Mouse (Mus musculus): ENCODE measurements at regions not wholly inside any gene's neighbourhood (a gene's known extent, or its start where the extent isn't known, plus 50 kb on each side); places are given as distances from the start of the nearest gene placed in this dataset.

DNA sequence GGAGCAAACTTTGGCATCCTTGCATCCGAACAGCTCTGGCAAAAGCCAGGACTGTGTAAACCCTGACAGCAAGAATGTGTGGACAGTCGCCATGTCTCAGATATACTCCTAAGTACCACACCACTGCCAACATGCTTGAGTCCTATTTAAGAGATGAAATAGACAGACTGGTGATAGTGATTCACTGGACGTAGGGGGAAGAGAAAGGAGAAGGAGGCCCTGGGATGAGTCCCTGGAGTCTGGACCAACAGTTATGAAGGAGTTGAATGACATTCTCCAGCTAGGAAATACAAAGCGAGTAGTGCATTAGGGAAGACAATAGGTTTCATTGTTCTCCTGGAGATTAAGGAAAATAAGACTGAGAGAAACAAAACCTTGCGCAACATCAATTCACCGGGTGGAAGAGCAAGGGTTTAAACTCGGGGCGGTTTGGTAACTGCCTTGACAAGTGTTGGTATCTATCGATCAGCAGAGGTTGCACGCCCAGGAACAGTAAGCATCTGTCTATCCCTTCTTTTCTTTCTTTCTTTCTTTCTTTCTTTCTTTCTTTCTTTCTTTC lies 54.3 kb upstream of the Nrbf2 start:
- no peak for ATAC-seq (replicated peaks; ENCODE audit: low read depth, poor library complexity, severe bottlenecking)

DNA sequence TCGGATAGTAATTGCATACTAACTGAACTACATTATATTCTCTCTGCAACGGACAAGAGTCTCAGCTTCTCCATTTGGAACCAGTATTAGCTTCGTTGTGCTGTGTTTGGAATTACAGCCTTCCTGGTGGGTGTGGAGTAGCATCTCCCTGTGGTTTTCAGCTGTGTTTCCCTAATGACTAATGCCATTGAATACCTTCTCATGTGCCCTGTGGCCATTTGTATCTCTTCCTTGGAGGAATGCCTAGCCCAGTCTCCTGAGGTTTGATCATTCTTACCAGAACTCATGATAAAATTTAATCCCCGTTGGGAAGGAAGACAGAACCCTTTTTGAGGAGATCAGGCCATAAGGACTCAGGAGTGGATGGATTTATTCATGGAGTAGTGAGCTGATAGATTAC lies 59.6 kb upstream of the Nrbf2 start:
- no peak for ATAC-seq (replicated peaks; ENCODE audit: low read depth, poor library complexity, severe bottlenecking)

DNA sequence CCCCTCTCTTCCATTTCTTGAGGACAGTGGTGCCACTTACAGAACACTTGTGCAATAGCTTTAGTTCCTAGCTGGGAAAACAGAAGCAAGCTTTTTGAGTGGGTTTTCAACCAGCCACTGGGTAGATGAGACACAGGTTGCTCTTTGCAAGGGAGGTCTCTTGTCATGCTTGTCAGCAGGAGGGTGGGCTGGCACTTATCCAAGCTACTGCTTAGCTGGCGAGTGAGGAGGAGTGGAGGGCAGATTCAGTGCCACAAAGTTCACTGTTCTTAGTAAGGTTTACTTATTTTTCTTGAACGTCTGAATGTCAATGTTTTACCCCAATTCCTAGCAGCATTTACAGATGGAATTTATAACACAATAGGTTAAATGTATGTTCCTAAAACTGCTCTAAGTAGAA lies 65.9 kb upstream of the Nrbf2 start:
- no peak for ATAC-seq (replicated peaks; ENCODE audit: low read depth, poor library complexity, severe bottlenecking)

DNA sequence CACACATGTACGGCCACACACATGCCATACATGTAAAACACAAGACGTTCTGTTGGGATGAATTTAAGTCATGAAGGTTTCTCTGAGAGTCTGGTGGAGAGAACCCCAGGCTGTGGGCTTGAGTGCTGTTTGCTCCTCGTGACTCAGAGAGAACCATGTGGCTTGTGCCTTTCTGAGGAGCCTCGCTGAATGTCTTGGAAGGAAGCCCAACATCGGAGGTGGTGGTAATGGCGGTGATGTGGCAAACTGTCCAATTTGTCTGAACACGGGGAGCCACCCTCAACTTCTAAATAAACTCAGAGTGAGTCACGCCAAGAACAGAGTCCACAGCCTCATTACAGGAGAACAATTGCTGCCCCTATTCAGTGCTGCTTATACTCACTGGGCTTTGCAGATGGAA lies 75.7 kb upstream of the Nrbf2 start:
- no peak for ATAC-seq (replicated peaks; ENCODE audit: low read depth, poor library complexity, severe bottlenecking)

DNA sequence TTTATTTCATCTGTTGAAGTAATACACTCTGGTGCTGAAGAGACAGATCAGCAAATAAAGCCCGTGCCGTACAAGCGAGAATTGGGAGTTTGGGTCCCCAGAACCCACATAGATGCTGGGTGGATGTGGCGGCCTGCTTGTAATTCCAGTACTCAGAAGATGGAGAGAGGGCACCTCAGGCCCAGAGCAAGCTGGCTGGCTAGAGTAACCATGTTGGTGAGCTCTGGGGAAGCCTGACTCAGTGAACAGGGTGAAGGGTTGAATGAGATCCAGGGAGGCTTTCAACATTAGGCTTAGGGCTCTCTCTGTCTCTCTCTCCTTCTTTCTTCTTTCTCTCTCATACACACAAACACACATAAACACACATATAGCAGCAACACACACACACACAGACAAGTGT lies 76.2 kb upstream of the Nrbf2 start:
- no peak for ATAC-seq (replicated peaks; ENCODE audit: low read depth, poor library complexity, severe bottlenecking)

DNA sequence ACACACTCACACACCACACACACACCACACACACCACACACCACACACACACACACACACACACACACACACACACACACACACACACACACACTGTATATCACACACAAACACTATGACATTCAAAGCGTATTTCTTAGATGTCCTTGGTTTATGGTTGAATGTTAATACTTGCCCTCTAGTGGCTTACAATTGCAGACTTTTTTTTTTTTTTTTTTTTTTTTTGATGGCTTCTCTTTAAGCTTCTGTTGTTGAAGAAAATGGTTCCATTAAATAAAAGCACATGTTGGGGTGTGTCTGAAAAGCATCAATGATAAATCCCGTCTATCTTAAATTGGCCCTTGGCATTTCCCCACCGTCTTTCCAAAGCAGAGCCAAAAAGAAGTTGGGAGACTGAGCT lies 79.5 kb upstream of the Nrbf2 start:
- ATAC-seq (replicated peaks; ENCODE audit: low read depth, poor library complexity, severe bottlenecking): no peak

DNA sequence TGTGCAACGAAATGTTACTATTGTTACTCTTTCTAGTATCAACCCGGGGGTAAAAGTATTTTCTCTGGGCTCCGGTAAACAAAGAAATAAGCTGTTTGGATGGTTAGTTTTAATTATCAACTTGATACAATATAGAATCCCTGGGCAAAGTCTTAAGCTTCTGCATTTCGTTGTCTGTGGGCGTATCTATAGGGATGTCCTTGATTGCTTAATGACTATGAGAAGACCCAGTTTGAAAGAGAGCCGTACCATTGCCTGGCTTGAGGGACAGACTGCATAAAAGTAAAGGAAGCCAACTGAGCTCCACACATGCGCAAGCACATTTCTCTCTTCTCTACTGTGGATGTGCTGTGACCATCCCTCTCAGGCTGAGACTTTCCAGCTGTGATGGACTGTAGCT lies 80.1 kb upstream of the Nrbf2 start:
- ATAC-seq (replicated peaks; ENCODE audit: low read depth, poor library complexity, severe bottlenecking): no peak

DNA sequence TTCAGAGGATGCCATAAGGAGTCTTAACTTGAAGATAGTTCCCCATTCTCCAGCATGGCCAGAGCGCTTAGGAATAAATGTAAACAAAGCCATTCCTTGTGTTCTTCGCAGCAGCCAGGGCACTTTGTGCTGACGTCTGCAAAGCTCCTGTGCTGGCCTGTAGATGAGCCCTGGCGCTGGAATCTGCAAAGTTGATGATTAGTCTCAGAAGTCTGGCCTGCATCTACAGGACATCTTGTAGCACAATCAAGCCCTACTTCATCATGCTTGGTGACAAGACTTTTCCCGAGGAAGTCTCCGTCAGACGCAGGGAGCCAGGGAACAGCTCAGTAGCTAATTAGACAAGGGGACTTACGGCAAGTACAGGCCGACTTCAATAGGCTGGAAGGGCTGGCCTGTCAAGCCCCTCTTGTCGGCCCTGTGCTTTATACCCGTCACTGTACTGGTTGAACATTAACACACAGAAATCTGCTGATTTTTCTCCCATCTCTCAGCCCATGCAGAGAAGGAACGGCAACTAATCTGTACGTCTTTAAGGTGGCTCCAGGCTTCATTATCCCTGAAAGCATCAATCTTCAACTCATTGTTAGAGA lies 87.6 kb upstream of the Nrbf2 start:
- ATAC-seq (replicated peaks; ENCODE audit: low read depth, poor library complexity, severe bottlenecking): no peak

DNA sequence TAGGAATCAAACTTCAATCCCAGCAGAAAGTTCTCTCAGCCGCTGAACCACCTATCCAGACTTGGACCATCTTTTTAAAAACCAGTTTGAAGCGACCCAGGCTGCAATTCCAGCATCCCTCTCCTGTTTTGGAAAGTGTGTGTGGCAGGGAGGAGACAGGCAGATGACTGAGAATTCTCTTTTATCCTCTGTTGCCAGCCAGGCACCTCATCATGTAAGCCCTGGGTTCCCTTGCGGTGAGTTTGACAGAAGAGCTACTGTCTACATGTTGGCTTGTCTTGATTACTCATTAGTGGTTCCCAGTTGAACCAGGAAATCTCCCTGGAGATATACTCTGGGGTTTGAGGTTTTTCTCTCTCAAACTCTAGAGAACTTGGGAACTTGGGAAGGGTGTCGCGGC lies 91.5 kb upstream of the Nrbf2 start:
- ATAC-seq (replicated peaks; ENCODE audit: low read depth, poor library complexity, severe bottlenecking): no peak

DNA sequence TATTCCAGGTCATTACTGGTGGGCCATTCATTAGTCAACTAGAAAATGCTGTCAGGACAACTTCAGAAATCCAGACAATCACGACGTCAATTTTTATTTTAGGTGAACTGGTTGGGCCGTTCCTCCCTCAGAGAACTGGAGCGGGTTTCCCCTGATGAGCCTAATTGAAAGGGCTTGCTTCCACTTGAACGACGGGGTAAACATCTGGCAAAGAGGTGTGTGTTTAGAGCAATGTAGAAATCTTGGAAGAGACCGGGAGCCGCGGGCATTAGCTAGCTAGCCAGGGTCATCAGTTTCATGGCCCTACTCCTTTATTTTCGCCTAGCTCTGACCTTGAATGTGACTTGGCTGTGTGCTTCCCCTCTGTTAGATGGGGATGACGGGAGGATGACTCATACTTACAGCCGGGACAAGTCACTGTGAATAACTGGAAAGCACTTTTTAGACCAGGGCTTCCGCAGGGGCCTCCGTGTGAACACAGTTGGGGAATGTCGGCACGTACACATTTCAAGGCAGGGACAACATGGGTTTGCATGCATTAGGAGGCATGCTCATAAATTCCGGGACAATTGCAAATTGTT lies 92.6 kb upstream of the Nrbf2 start:
- no peak for ATAC-seq (replicated peaks; ENCODE audit: low read depth, poor library complexity, severe bottlenecking)

DNA sequence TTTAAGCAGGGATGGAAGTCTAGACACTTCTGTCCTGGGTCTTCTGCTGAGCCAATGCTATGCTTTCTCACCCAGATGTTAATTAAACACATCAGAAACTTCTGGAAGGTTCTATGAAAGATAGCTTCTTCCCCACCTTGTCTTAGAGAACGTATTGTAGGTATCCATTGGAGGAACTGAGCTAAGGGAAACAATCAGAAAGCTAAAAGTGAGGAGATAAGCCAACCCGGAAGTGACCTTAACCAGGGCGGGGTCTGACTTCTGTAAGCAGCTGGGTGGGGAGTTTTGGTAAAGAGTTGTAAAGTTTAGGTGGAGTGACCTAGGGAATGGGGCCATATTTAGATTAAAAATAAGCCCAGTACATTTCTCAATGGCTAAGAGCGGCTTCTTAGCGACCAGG lies 95.1 kb upstream of the Nrbf2 start:
- no peak for ATAC-seq (replicated peaks; ENCODE audit: low read depth, poor library complexity, severe bottlenecking)

DNA sequence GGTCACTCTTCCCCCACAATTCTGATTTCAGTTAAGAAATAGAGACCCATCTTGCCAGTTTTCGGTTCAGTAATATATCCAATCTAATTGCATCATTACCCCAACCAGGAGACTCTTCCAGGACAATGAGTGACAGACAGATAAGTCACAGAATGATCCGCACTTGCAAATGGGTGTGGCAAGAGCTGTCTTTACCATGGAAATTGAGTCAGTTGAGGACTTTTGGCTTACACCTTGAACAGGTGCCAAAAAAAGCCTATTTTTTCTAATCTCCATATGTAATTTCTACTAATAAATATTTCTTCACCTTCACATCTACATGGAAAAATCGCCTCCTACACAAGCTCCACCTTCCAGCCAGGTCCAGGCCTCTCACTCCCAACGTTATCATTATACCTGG lies 98.2 kb upstream of the Nrbf2 start:
- no peak for ATAC-seq (replicated peaks; ENCODE audit: low read depth, poor library complexity, severe bottlenecking)

DNA sequence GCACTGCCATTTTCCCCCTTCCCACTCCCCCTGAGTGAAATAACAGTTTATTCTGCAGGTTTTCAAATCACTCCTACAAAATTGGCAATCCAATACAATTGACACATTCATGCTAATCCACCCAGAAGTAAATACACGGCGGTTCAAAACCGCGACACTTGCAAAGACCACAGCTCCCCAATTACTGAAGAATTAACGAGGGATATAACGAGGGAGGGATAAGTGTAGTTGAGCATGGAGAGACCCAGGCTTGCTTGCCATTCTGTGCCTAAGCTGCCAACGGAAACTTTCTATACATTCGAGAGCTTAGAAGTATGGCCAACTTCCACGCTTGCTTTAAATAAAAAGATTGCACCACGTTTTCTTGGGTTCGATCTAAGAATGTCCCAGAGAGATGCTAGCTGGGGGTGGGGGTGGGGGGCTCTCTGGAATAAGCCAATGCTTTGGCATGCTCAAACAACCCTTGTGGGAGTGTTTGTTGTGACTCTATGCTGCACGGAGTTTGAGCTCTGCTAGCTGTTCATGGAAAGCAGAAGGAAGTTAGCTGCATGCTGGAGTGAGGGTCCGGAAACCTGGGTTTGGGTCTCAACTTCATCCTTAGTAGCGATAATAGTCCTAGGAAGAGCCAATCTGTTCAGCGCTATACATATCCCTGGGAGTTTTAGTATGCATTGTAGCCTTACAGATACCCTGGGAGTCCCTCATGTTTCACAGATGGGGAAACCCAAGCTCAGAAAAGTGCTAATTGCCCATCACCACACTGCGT lies 98.9 kb upstream of the Nrbf2 start:
- no peak for ATAC-seq (replicated peaks; ENCODE audit: low read depth, poor library complexity, severe bottlenecking)

DNA sequence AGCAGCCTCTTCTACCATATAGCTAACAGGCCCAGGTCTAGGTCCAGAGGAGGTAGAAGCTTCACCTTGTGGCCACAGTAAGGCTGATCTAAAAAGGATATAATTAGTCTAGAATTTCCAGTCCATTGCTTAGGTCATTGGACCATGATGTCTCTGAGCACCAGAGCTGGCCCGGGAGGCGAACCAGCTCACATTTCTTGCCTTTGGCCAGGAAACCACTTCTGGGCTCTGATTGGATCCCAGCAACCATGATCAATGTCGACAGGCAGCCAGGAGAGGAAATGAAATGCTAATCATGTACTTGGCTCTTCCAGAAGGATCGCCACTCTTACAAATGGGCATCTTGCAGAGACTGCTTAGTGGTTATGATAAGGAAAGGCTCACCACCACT lies 99.5 kb upstream of the Nrbf2 start:
- no peak for ATAC-seq (replicated peaks; ENCODE audit: low read depth, poor library complexity, severe bottlenecking)

DNA sequence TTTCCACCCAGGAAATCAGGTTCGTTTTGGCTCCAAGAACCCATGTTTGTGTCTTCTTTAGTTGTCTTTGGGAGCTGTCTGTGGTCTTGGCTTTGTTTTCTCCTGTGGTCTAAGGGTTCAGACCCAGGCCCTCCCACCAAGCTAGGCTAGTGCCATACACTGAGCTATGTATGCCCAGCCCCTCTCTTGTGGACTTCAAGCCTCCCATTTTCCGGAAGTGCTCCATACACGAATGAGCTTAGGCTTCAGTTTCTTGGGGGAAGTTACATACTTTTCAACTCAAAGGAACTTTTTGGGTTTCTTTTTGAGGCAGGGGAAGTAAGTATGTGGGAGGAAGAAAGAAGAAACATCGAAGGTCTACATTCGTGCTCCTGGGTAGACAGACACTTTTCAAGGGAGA lies 100.9 kb upstream of the Nrbf2 start:
- ATAC-seq (replicated peaks; ENCODE audit: low read depth, poor library complexity, severe bottlenecking): 0 out of 2 replicates have a peak, but pooled peaks have one; percentile 47

DNA sequence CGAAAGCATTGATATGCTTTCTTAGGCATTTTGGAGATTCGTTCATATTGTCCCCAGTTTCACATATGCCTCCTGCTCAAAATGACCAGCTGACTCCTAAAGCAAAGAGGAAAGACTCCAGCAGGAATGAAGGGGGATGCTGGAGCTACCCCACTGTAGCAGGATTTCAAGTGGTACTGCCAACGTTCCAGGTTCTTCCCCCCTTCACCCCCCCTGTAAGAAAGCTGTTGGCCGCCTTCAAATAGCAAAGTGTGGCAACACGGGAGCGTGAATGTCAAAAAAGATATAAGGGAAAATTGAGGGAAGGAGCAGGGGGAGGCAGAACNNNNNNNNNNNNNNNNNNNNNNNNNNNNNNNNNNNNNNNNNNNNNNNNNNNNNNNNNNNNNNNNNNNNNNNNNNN lies 103.7 kb upstream of the Nrbf2 start:
- ATAC-seq (replicated peaks; ENCODE audit: low read depth, poor library complexity, severe bottlenecking): no peak

DNA sequence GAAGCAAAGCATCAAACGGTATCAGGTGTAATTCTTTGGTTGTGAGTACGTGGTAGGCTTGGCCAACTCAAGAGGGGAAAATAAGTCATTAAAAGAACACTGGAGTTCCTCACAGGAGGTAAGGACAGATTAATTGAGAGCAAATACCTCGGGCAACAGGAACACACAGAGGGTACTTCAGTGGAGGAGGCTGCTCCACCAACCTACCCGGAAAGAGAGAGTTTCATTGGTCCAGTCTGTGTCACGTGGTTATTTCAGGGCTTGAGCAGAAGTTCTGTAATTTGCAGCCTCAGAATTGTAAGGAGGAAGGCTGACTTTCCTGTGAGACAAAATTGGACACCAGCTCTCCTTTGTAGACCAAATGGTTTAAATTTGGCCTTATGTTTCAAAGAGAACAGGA lies 115.3 kb upstream of the Nrbf2 start:
- ATAC-seq (replicated peaks; ENCODE audit: low read depth, poor library complexity, severe bottlenecking): peak; percentile 93

DNA sequence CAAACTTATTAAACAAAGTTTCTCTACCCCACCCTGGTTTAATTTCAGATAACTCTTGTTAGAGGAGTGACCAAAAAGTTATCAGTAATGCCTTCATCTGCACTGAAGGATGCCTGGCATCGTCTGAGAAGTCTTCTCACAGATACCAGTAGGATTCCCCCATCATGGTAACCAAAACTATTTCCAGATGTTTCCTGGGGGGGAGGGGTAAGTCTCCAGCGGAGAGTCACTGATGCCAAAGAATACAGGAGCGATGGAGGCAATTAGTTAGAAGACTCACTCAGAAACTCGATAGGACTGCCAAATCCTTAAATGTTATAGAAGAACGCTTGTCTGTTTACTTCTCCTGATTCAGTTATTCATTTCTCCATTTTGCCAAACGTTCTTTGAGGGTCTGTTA lies 116.3 kb upstream of the Nrbf2 start:
- no peak for ATAC-seq (replicated peaks; ENCODE audit: low read depth, poor library complexity, severe bottlenecking)

DNA sequence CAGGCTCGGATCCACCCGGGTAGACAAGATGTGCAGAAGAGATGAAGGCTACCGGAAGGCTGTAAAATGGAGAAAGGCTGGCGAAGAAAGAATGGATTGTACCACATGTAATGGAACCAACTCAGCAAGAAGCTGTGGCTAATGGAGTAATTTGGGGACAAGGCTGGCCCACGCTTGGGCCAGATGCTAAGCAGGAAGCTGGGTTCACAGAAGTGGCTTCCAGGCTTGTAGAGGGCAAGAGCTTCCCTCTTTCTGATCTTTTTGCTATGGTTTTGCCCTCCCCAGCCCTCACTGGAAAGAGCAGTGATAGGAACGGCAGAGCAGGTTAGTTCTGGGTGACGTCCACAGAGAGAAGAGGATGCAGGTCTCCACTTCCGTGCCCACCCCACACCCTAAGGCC lies 117.7 kb upstream of the Egr2 start:
- peak; percentile 63 for ATAC-seq (replicated peaks; ENCODE audit: low read depth, poor library complexity, severe bottlenecking)

DNA sequence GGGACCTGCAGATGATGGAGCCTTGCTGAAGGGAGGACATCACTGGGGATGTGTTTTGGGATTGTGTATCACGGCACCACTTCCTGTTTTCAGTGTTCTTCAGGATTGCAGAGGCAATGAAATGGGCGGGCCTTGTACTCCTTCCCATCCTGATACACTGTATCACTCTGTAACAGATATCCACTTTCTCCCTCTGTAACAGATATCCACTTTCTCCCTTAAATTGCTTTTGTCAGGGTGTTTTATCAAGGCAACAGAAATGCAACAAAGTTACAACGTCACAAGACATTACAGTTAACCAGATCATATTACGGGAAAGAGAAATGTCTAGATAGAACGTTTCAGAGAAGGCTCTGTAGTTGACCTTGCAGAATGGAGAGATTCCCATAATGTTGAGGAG lies 114.5 kb upstream of the Egr2 start:
- no peak for ATAC-seq (replicated peaks; ENCODE audit: low read depth, poor library complexity, severe bottlenecking)

DNA sequence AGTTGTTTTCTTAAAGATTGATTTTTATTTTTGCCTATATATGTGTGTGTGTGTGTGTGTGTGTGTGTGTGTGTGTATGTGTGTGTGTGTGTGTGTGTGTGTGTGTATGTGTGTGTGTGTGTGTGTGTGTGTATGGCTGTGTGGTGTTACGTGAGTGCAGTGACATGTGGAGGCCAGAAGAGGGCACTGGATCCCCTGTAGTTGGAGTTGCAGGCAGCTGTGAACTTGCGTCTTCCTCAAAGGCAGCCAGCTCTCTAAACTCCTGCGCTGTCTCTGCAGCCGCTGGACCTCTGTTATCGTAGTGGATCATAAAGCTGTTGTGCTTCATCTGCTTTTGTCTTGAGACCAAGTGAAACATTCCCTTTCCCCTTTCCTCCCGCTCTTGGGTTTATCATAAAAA lies 109.9 kb upstream of the Egr2 start:
- no peak for ATAC-seq (replicated peaks; ENCODE audit: low read depth, poor library complexity, severe bottlenecking)

DNA sequence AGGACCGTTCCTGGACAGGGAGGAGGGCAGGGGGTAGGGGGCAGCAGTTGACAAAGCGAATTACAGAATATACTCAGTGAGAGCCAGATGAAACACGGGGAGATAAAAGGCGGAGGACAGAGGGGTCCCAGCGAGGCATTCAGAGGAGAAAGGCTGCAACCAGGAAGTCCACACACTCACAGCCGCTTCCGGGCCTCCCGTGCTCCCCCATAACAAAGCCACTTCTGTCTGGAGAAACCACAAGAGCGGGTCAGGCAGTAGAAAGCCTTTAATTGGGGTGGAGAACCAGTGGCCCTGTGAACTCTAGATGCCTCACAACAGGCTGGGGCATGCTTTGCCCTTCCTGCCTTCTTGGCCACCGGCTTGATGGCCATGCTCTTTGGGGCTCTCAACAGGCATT lies 108.1 kb upstream of the Egr2 start:
- ATAC-seq (replicated peaks; ENCODE audit: low read depth, poor library complexity, severe bottlenecking): peak; percentile 95

Measured in common myeloid progenitor, adult 5-6 weeks (primary cell).